Mouse (Mus musculus) kidney, adult 11 months (tissue): Measurements from ENCODE around the gene Insl5.

ENCODE experiments used
- DNase-seq: peaks from one replicate; pipeline ENCODE4 v3.0.0; 2022

Insl5 gene

DNA sequence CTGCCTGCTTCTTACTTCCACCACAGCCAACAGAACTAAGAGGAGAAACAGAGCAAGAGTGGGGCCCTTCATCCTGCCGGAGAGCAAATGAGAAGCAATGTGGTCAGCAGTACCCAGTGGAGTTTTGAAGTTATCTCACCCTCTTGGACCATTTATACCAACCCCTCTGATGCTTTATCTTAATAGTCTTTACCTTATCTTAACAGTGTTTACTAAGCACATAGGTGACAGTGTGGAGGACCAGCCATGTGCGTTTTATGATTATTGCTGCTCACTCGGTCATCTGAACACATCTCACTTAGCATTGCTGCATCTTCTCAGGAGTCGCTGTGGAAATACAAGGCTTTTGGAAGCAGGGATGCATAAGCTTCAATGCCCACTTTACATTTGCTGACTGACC, at the start of gene Insl5:
Gene Insl5, minus strand, starts transcription at position 222 of the 400 bp plus-strand sequence.
- no peak for DNase-seq

DNA sequence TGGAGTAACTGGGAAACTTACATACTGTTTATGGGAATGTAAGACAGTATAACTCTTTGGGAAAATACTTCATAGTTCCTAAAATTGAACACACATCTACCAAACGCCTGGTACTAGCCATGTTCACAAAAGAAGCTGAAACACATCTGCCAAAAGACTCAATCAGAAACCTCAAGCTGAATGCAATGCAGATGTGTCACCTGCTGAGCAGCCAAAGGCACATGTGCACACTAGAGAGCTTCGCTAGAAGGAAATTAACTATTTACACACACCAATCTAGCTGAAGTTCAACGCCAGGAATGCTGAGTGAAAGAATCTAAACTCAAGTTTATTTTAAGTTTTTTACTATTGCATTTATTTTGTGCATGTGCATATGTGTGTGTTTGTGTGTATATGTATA, 44.0 kb upstream of the Insl5 start:
- no peak for DNase-seq

DNA sequence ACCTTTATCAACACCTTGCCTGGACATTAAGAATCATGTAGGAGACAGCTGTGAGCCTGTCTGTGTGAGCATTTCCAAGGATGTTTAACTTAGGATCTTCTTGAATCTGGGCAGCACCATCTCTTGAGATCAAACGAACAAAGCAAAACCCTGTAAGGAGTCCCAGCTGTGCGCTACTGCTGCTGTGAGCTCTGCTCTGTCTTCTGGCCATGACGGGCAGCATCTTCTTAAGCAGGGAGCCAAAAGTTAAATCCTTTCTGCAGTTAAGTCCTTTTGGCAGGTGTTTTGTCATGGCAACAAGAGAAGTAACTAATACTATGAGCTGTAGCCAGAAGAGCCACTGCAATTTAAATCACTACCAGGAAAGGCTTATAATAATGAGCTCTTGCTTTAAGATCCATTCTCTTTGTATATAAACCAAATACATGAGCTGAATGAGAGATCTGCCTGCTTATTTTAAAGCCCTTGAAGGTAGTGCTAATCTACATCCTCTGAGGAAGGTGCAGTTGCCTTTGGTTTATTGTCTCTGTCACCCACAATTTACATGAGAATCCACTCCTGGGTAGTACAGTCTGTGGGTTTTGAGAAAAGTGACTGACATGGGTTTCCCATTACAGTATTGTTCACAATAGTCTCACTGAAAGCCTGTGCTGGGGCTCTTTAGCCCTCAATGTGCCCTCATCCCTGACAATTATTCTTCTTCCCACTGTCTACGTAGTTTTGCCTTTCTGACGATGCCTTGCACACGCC, 41.4 kb upstream of the Insl5 start:
- DNase-seq, result no peak

DNA sequence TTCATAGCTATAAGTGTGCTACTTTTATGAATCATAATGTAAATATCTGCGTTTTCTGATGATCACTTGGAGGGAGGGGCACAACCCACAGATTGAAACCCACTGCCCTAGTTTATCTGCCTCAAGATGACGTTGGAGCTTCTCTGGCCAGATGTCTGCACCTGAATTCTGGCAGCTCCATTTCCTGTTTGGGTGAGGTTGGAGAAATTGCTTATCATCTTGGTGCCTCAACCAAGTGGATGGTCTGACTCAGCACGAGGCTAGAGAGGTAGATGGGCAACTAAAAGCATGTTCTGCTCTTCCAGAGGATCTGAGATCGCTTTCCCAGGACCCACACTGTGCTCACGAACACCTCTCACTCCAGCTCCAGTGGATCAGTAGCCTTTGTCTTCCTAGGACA, 38.3 kb upstream of the Insl5 start:
- DNase-seq, result no peak

DNA sequence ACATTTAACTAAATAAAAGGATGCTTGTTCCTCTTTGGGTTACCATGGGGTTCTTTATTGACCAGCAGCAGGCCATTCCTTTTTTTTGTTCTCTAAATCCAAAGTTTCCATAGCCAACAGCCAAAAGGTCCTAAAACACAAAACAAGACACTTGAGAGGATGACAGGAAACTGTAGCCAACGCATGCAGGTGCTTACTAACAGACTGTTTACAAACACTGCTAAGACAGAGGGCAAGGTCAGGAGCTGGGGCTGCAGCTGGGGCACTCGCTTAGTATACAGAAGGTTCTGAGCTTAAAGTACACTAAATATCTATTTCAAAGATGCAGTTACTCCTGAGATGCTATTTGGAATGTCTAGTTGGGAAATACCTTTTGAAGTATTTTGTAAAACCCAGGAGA, 37.8 kb upstream of the Insl5 start:
- no peak for DNase-seq

DNA sequence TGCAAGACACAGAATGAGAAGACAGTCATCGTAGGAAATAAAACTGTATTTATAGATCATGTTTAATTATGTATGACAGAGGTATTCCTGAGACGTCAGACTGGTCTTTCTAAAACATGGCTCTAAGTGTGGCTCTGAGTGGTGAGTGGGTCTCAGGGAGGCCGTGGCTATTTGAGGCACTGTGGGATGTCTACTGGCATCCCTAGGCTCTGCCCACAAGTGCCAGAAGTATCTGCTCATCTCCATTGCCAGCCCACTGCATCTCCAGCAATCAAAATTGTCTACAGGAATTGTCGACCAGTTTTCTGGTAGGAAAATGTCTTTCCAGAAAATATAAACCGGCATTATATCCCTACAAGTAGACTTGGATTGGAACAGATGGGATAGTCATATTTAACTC, 30.3 kb upstream of the Insl5 start:
- no peak for DNase-seq

DNA sequence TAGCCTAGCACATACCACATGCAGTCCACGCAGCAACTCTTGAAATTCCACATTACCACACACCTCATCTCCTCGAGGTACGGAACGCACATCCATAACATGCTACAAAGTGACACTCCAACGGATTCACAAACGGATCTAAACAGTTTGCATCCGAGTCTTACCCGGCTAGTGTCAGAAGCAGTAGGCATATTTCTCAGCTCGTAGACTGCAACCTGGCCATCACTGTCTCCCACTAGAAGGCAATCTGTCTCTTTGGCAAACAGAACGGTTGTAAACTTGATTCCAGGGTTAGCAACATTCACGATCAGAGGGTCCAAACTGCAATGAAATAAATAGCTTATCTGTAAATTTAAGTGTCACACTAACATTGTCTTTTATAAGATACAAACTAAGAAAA, 21.4 kb upstream of the Insl5 start:
- DNase-seq, result no peak

DNA sequence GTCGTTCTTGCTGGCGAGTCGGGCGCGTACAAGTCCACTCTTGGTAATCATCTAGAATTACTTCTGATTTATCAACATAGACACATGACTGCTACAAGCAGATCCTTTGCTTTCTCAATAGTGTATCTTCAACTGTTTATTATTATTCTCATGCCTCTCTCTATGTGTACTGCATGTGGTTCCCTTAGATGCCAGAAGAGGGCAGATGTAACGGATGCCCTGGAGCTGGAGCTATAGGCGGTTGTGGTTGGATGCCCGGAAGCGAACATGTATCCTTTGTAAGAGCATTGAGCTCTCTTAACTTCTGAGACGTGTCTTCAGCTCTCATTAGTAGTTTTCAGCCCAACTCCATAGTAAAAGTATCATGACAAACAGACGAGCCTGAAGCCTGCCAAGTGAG, 16.4 kb upstream of the Insl5 start:
- DNase-seq, result no peak

DNA sequence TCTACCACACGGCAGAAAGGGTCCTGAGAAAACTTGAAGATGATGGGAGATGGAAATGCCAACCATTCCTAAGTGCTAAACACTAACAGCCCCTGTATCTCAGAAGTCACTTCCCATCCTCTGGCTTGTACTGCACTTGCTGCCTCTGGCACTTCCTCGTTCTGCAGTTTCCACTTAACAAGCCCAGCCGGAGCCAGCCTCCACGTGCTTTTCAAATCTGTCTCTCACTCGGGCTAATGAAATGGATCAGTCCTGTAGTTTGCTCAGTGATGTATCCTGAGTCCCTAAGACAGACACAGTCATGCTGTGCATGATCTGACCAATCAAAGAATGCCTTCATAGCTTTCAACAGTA, 13.2 kb upstream of the Insl5 start:
- no peak for DNase-seq

DNA sequence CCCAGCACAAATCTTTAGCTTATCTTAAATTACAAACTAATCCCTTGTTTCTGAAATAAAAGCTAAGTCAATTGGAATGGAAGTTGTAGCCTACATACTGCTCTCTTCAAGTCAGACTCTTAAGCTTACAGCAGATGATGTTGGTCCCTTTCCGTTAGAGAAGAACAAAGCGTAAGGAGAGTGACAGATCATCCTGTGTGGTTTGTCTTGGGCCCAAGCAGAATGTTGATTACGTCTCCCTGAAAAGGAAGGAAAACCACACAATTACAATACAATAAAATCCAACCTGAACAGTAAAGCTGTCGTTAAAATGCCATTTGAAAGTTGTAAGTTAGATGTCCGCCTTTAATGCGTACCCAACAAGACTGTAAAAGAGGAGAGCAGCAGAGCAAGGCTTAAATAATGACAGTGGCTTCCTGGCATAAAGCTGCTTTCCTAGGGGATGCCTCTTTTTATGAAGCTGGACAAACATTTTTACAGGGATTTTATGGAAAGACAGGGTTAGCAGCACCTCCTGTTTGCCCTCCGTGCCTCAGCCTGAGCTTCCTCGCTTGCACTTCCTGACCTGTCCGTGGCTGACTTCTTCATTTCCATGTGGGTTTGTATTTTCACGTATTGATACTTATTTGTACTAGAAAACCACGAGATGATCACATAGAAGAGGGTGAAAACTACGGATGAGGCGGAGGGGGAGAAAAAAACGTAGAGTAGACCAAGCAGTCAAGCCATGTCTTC, 12.6 kb upstream of the Insl5 start:
- no peak for DNase-seq

DNA sequence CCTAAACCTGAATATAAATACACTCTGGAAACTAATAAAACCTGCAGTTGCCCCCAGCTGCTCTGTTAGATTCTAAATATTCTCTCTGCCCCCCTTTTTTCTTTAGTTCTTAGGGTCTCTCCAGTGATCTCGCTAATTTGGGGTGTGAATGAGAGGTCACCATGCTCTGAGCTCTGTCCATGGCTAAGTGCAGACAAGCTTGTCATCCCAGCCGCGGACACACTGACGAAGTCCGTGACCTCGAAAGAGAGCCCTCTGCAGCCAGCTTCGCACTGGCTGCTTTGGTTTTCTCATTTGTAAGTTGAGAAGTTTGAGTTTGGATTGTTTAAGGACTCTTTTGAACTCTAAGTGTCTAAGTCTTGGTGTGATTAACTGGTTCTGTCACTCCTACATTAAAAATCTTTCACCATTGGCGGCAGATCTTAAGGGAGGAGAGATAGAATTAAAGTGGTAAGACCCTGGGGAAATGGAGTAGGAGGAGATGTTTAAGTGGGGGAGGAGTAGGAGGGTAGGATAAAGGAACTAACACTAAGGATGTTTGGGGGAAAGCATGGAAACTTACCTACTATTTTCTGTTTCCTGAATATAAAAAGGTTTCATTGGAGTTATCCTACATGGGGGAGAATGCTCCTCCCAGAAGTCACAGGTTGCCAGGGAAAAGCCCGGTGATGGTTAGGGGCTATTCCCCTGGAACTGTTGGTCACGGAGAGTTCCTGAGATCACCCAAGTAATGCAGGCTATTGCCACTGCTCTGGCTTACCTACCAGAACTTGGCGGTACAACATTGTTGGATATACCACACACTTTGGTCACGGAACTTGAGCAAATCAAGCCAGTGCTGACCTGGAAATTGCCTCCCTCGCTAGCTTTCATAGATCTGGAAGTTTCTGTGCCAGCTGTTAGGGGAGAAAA, 1.8 kb upstream of the Insl5 start:
- DNase-seq, result no peak

DNA sequence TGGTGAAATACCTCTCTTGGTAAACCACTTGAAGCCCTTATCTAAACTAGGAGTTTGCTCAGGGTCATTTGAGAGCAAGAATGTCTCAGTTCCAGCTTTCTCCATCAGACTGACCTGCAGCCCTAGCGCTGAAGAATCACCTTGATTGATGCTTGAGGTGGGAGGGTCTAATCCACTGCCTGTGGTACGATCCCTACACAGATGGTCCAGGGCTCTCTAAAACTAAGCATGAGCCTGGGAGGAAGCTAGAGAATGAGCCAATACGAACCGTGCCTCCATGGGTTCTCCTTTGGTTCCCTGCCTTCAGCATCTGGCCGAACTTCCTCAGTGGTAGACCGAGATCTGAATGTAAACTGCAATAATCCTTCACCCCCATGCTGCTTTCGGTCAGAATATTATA, 1.1 kb upstream of the Insl5 start:
- DNase-seq, result no peak

DNA sequence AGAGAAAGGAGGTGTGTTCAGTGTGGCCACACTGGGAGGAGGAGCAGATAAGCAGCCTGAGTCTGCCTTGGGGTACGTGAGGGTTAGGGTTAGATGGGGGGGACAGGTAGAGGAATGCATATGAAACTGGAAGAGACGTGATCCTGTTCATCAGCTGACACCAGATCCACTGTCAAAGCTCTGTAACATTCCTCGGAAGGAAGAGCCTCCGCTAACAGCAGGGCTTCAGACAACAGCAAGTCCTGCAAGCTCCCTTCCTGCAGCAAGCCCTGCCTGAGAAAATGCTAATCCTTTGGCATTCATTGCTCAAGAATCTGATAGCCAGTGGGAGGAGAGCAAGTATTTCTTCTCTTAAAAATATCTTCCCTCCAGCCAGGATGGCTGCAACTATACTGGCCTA, 13.2 kb downstream of the Insl5 start:
- DNase-seq, result no peak

DNA sequence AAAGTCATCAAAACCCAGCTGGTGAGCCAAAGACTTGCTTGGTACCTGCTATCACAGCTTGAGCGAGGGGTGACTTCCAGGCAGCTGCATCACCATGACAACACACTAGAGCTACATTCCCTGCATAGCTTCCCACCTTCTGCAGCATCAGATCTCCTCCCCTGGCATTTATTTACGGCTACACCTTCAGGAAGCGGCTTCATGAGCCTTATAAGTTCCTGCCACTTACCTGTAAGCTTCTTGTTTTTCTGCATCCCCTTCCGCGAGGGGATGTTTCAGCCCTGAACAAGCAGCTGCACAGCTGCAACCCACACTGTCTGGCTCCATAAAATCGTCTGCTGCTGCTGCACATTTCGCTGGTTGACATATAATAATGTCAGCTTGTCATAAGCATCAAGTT, 14.8 kb downstream of the Insl5 start:
- no peak for DNase-seq

DNA sequence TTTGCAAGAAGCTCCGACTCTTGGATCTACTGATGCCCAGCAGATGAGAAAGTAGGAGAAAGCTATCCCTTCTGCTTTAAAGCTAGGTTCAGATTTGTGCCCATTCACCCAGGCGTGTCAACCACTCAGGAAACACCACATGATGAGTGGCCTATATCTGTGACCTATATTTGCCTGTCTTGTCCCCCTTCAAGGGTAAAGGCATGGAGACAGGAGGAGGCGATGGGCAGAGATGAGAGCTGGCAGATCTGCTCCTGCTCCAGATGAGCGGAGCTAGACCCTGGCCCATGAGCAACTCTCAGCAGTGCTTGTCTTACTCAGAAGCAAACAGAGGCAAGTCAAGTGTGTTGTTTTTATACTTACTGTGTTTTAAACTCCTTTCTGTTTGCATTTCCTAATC, 15.9 kb downstream of the Insl5 start:
- DNase-seq, result no peak

DNA sequence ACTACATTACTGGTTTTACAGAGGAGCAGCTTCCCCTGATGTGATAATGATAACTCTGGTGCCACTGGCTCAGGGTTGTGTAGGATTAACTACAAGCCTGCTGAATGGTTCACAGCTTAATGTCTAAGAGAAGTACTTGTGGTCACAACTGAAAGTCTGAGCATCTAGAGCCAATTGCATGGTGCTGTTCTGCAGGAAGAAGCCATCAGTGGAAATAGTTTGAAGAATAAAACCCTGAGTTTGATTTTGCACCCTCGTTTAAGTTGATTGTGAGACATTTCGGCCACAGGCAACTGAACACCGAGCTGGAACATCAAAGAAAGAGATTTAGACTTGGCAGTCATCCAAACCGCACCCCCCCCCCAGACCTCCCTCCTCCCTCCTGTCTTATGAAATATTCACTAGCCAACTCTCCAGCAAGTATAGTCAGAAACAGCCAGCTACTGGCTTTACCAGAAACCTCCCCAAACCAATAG, 19.7 kb downstream of the Insl5 start:
- DNase-seq, result no peak

DNA sequence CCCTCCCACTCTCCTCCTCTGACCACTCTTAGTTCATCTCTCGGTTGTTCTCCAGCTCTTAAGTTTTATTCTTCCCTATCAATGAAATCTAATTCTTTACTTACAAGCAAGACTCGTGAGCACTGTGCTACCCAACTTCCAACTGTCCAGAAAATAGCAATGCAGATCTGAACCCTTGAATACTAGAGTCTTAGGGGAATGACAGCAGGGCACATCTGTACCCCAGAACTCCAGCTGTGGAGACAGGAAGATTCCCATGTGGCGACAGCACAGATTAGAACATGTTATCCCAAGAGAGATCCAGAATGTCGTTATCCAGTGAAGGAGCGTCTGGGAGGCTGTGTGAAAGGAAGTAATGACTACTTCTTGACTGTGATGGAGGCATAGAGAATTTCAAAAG, 20.4 kb downstream of the Insl5 start:
- DNase-seq, result no peak

DNA sequence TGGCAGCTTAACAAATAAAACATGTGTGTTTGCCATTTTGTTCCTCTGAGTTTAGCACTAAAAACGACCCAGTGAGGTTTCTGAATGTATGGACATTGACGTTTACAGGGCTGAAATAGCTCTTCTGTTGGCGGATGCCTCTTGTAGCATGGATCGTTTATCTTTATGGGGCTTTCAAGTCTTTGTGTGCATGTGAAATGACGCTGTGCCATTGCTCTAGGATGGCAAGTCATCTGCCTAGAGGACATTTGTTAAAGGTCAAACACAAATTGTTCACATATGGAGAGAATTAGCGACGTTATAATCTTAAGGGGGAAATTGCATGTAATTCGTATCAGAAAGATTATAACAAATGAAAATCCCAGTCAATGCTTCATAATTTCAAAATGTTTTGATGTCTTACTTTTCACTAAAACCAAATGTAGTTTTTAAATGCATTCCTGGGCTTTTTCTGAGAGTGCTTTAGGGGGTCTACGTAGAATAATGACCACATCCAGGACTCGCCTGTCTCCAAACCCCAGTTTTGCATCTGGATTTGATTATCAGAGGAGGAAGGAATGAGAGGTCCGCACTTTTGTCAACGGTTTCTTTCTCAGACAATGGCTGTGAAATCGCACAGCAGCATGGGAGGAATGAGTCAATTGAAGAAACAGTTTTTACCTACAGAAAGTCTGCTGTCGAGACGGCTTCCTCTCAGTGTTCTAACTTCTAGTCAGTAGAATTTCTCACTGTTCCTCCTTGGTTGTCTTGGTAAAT, 21.3 kb downstream of the Insl5 start:
- DNase-seq, result no peak

DNA sequence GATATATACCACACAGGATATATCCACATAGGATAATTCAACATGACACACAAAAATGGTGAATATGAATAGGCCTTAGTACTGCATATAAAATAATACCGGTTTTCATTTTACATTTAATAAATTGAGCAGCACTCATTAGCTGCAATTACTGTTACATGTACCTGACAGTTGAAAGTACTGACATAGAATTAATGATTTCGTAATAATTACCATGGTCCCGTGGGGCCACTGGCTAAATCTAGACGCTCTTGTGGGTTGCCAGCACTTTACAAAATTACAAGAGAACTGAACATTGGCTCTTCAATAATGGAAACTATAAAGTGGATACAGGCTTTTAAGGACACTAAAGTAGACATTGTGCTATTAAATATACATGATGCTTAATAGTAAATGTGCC, 22.0 kb downstream of the Insl5 start:
- DNase-seq, result no peak

DNA sequence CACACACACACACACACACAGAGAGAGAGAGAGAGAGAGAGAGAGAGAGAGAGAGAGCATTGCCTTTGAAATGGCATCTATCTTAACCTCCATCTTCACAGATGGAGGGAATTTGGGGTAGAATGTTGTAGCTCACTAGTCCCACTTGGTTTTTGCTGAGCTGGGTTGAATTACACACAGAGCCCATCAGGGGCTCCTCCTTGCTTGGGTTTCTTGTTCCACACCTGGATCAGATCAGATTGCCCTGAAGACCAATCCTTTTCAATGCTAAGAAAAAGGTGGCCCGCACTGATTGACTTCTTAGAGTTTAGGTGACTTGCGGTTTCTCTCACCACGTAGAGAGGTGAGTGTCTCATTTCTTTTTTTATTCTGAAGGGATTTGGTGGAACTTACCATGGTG, 35.0 kb downstream of the Insl5 start:
- no peak for DNase-seq

DNA sequence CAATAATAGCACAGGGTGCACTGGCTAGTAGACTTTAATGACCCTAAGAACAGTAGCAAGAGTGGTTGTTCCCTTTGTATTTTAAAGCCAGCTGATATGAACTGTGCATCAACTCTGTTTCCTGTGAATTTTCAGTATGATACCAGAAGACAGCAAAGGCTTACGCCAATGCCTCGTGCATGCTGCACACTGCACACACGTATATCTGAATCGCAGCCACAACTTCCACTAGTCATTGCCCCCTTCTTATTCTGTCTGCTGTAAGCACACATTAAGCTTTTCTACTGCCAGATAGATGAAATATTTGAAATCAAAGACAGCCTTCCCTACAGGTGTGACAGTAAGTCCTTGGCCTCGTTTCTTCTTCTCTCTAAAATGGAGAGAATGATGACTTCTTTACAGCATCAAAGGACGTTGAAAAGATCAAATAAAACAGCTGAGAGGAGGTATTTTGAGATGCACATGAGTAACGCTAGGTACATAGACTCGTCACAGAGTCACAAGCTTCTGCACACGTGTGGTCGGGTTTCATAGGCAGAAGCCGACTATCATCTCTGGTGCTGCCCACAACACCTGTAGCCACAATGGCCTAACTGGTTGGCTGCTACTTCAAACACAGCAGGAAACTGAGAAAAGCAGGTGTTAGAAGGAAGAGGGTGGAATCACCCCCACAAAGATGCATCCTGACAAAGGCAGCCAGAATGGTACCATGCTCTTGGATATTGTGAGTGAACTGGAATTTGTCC, 35.9 kb downstream of the Insl5 start:
- DNase-seq, result no peak

DNA sequence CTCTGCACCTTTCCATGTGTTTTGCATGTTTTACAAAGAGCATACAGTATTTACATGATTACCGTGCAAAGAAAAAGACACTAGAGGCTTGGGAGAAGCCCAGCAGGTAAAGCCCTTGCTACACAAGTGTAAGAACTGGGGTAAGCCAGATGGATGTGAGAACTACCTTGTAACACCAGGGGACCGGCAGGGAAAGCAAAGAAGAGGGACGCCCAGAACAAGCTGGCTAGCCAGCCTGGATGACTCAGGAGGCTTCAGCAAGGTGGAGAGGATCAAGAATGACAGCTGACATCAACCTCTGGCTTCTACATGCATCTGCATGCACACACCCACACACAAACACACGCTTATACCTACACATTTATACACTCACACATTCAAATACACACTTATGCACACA, 36.6 kb downstream of the Insl5 start:
- DNase-seq, result no peak
